Mouse (Mus musculus) urinary bladder, postnatal 10 days (tissue): Measurements from ENCODE around the gene Cul4a.

Source experiments
- DNase-seq: peaks from one replicate; pipeline ENCODE4 v3.0.0; 2022; ENCODE audit warnings: low spot score

Cul4a gene

GRCm38 (mm10) chr8:13180408-13180807 lies 75.0 kb downstream of the Cul4a start:
- DNase-seq: no peak

- DNase-seq: no peak
Measured at GRCm38 (mm10) chr8:13180911-13181690, 75.7 kb downstream of the Cul4a start.

GRCm38 (mm10) chr8:13181691-13181976 lies 76.2 kb downstream of the Cul4a start:
- no peak for DNase-seq

GRCm38 (mm10) chr8:13186819-13187218 lies 81.4 kb downstream of the Cul4a start:
- no peak for DNase-seq

GRCm38 (mm10) chr8:13187229-13187628 lies 81.8 kb downstream of the Cul4a start:
- no peak for DNase-seq

- DNase-seq: no peak
Measured at GRCm38 (mm10) chr8:13187638-13188037, 82.2 kb downstream of the Cul4a start.

GRCm38 (mm10) chr8:13188052-13188555 lies 82.7 kb downstream of the Cul4a start:
- DNase-seq: no peak

- DNase-seq: no peak
Measured at GRCm38 (mm10) chr8:13188857-13189256, 83.4 kb downstream of the Cul4a start.

GRCm38 (mm10) chr8:13190235-13190634 lies 84.8 kb downstream of the Cul4a start:
- no peak for DNase-seq

- DNase-seq: no peak
Measured at GRCm38 (mm10) chr8:13194818-13195217, 89.4 kb downstream of the Cul4a start.

- no peak for DNase-seq
Measured at GRCm38 (mm10) chr8:13197493-13197892, 92.1 kb downstream of the Cul4a start.
